Mouse (Mus musculus): ENCODE measurements around the gene Pbld1. TPM values are rescaled to one million over a fixed set of nuclear protein-coding genes. Genes with fewer than 3 reads are reported as not detected.
A peak's percentile ranks its signal among the peaks of the same experiment; 100 is the strongest.

The Pbld1 gene
- polyA plus RNA-seq, 1 experiment from 2014 or later: 0.58 TPM

DNA sequence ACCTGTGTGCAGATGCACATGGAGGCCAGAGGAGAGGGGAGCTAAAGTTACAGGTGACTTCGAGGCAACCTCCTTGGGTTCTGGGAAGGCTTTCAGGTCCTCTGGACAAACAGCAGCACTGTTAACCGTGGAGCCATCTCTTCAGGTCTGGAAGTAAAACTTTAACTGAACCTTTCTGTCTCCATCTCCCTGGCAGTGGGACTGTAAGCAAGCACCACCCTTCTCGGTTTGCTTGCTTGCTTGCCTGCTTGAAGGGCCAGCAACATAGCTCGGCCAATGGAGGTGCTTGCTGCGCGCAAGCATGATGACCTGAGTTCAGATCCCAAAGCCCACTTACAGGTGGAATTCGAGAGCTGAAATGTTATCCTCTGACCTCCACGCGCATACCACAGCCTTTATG is 4.6 kb downstream of the Pbld1 start:
- Histone ChIP-seq H3K4me3 (replicated peaks; ENCODE audit: low read depth, low read length) (no peak overlapping the region), H3K27ac (replicated peaks; ENCODE audit: low read depth, low read length) (no peak overlapping the region), H3K9ac (replicated peaks; ENCODE audit: low read length) (no peak overlapping the region), H3K27me3 (ENCODE audit: control insufficient read depth, insufficient read depth, low read length) (no peaks in the 10 kb centered on the region), H3K36me3 (ENCODE audit: control insufficient read depth, insufficient read depth, low read length) (no peaks in the 10 kb centered on the region), H3K4me2 (ENCODE audit: low read length) (no peak overlapping the region), H3K4me1 (ENCODE audit: control insufficient read depth, insufficient read depth, low read length) (no peaks in the 10 kb centered on the region), H3K9me3 (ENCODE audit: control insufficient read depth, low read length) (no peaks in the 10 kb centered on the region)
- ATAC-seq (ENCODE audit: low FRiP score, low TSS enrichment): no peak
- 85% methylated on average over 9 of the region's 9 CpGs for WGBS
- DNase-seq: no peak

DNA sequence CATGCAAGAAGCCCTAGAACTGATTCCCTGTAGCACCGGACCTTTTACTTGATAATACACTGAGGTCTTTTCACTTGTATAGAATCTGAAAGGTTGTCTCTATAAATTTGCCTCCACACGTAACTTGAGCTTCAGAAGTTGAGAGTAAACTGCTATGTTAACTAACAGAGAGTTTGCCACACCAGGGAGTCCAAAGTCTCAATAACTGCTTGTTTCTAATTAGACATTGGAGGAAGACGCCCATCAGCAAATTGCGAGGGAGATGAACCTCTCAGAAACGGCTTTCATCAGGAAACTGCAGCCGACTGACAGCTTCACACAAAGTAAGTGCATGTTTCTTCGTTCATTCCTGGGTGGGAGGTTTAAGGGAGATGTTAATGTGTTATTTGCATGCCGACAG is 5.6 kb downstream of the Pbld1 start:
- no peak overlapping the region for H3K27ac ChIP-seq (replicated peaks; ENCODE audit: low read depth, low read length)
- no peak for DNase-seq
- ATAC-seq (ENCODE audit: low FRiP score, low TSS enrichment): no peak
- H3K4me1 ChIP-seq (ENCODE audit: control insufficient read depth, insufficient read depth, low read length): no peaks in the 10 kb centered on the region
- H3K36me3 ChIP-seq (ENCODE audit: control insufficient read depth, insufficient read depth, low read length): no peaks in the 10 kb centered on the region
- 59% methylated on average over 8 of the region's 8 CpGs for WGBS
- no peak overlapping the region for H3K4me3 ChIP-seq (replicated peaks; ENCODE audit: low read depth, low read length)
- no peaks in the 10 kb centered on the region for H3K27me3 ChIP-seq (ENCODE audit: control insufficient read depth, insufficient read depth, low read length)
- no peak overlapping the region for H3K9ac ChIP-seq (replicated peaks; ENCODE audit: low read length)
- no peak overlapping the region for H3K4me2 ChIP-seq (ENCODE audit: low read length)
- H3K9me3 ChIP-seq (ENCODE audit: control insufficient read depth, low read length): no peaks in the 10 kb centered on the region

DNA sequence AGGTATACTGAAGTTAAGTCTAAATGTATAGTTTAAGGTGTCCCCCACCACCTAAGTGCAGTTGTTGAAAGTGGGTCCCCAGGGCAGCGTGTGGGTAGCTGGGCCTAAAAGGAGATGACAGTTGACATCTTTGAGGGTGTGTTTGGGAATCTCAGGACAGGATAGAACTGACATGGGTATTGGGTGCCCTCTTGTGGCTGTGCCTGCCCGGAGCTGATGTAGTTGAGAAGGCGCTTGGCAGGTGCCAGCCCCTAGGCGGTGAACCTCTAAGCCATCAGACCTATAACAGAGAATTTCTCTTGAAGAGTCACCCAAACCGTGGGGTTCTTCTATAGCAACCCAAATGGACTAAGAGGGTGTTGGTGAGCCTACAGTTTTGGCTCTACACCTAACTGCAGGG is 6.0 kb downstream of the Pbld1 start:
- no peak overlapping the region for H3K27ac ChIP-seq (replicated peaks; ENCODE audit: low read depth, low read length)
- H3K4me3 ChIP-seq (replicated peaks; ENCODE audit: low read depth, low read length): no peak overlapping the region
- 3% methylated on average over 5 of the region's 5 CpGs for WGBS
- H3K4me1 ChIP-seq (ENCODE audit: control insufficient read depth, insufficient read depth, low read length): no peaks in the 10 kb centered on the region
- ATAC-seq (ENCODE audit: low FRiP score, low TSS enrichment) (peak; percentile 78), DNase-seq (peak; percentile 91)
- H3K9me3 ChIP-seq (ENCODE audit: control insufficient read depth, low read length): no peaks in the 10 kb centered on the region
- no peaks in the 10 kb centered on the region for H3K27me3 ChIP-seq (ENCODE audit: control insufficient read depth, insufficient read depth, low read length)
- no peaks in the 10 kb centered on the region for H3K36me3 ChIP-seq (ENCODE audit: control insufficient read depth, insufficient read depth, low read length)
- no peak overlapping the region for H3K4me2 ChIP-seq (ENCODE audit: low read length)
- no peak overlapping the region for H3K9ac ChIP-seq (replicated peaks; ENCODE audit: low read length)

GRCm38 (mm10) chr10:63086304-63086703 is 26.3 kb downstream of the Pbld1 start:
- WGBS: 87% methylated on average over 10 of the region's 10 CpGs
- ATAC-seq (ENCODE audit: low FRiP score, low TSS enrichment) (no peak), DNase-seq (no peak)
- H3K27me3 ChIP-seq (ENCODE audit: control insufficient read depth, insufficient read depth, low read length): no peaks in the 10 kb centered on the region
- H3K4me1 ChIP-seq (ENCODE audit: control insufficient read depth, insufficient read depth, low read length): peaks cover 17% of the 10 kb centered on the region; the same call in 1 of the 2 replicates
- H3K27ac ChIP-seq (replicated peaks; ENCODE audit: low read depth, low read length): no peak overlapping the region
- no peak overlapping the region for H3K4me2 ChIP-seq (ENCODE audit: low read length)
- H3K9ac ChIP-seq (replicated peaks; ENCODE audit: low read length): no peak overlapping the region
- no peak overlapping the region for H3K4me3 ChIP-seq (replicated peaks; ENCODE audit: low read depth, low read length)
- H3K9me3 ChIP-seq (ENCODE audit: control insufficient read depth, low read length): no peaks in the 10 kb centered on the region
- no peaks in the 10 kb centered on the region for H3K36me3 ChIP-seq (ENCODE audit: control insufficient read depth, insufficient read depth, low read length)

- no peak; the same call in 1 of the 2 replicates for ATAC-seq (ENCODE audit: low FRiP score, low TSS enrichment)
- Histone ChIP-seq H3K9me3 (ENCODE audit: control insufficient read depth, low read length) (no peaks in the 10 kb centered on the region), H3K4me3 (replicated peaks; ENCODE audit: low read depth, low read length) (peak overlapping the region; percentile 22; the same call in 1 of the 2 replicates), H3K4me1 (ENCODE audit: control insufficient read depth, insufficient read depth, low read length) (peaks cover 17% of the 10 kb centered on the region; the same call in 1 of the 2 replicates), H3K9ac (replicated peaks; ENCODE audit: low read length) (peak overlapping the region; percentile 42; the same call in 1 of the 2 replicates), H3K27me3 (ENCODE audit: control insufficient read depth, insufficient read depth, low read length) (no peaks in the 10 kb centered on the region), H3K36me3 (ENCODE audit: control insufficient read depth, insufficient read depth, low read length) (no peaks in the 10 kb centered on the region), H3K27ac (replicated peaks; ENCODE audit: low read depth, low read length) (0 out of 2 replicates have a peak overlapping the region, but pooled peaks have one; percentile 26), H3K4me2 (ENCODE audit: low read length) (peak overlapping the region; percentile 58)
- WGBS: 17% methylated on average over 8 of the region's 8 CpGs
- peak; percentile 41 for DNase-seq
Observed at GRCm38 (mm10) chr10:63089103-63089757, 29.3 kb downstream of the Pbld1 start.

- DNase-seq: peak; percentile 44
- ATAC-seq (ENCODE audit: low FRiP score, low TSS enrichment): no peak
- Histone ChIP-seq H3K4me1 (ENCODE audit: control insufficient read depth, insufficient read depth, low read length) (peaks cover 17% of the 10 kb centered on the region; the same call in 1 of the 2 replicates), H3K27ac (replicated peaks; ENCODE audit: low read depth, low read length) (0 out of 2 replicates have a peak overlapping the region, but pooled peaks have one; percentile 20), H3K4me3 (replicated peaks; ENCODE audit: low read depth, low read length) (peak overlapping the region; percentile 22), H3K9ac (replicated peaks; ENCODE audit: low read length) (peak overlapping the region; percentile 42; the same call in 1 of the 2 replicates), H3K4me2 (ENCODE audit: low read length) (peak overlapping the region; percentile 58), H3K27me3 (ENCODE audit: control insufficient read depth, insufficient read depth, low read length) (no peaks in the 10 kb centered on the region), H3K36me3 (ENCODE audit: control insufficient read depth, insufficient read depth, low read length) (no peaks in the 10 kb centered on the region), H3K9me3 (ENCODE audit: control insufficient read depth, low read length) (no peaks in the 10 kb centered on the region)
- 3% methylated on average over 26 of the region's 26 CpGs for WGBS
Observed at GRCm38 (mm10) chr10:63089758-63090571, 30.0 kb downstream of the Pbld1 start.

DNA sequence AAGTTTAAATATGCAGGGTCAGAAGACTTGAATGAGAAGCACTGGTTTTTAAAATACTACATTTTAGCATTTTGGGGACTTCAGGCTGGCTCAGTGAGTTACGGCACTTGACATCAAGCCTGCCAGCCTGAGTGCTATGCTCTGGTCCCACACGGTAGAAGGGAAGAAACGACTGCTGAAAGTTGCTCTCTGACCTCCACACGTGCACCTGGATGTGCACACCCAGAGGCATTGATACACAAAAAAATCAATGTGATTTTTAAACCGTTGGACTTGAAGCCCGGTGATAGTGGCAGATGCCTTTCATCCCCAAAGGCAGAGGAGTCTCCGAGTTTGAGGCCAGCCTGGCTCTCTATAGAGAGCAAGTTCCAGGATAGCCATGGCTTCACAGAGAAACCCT is 32.0 kb downstream of the Pbld1 start:
- 73% methylated on average over 7 of the region's 7 CpGs for WGBS

GRCm38 (mm10) chr10:63092616-63093550 is 32.9 kb downstream of the Pbld1 start:
- Histone ChIP-seq H3K4me1 (ENCODE audit: control insufficient read depth, insufficient read depth, low read length) (peaks cover 17% of the 10 kb centered on the region; the same call in 1 of the 2 replicates), H3K9me3 (ENCODE audit: control insufficient read depth, low read length) (no peaks in the 10 kb centered on the region), H3K4me2 (ENCODE audit: low read length) (no peak overlapping the region), H3K4me3 (replicated peaks; ENCODE audit: low read depth, low read length) (no peak overlapping the region), H3K9ac (replicated peaks; ENCODE audit: low read length) (no peak overlapping the region), H3K36me3 (ENCODE audit: control insufficient read depth, insufficient read depth, low read length) (no peaks in the 10 kb centered on the region), H3K27ac (replicated peaks; ENCODE audit: low read depth, low read length) (no peak overlapping the region), H3K27me3 (ENCODE audit: control insufficient read depth, insufficient read depth, low read length) (no peaks in the 10 kb centered on the region)
- DNase-seq (no peak), ATAC-seq (ENCODE audit: low FRiP score, low TSS enrichment) (no peak)
- 72% methylated on average over 10 of the region's 10 CpGs for WGBS

More for the DNA sequence above, 32.0 kb downstream of the Pbld1 start:
- Histone ChIP-seq H3K9me3 (ENCODE audit: control insufficient read depth, low read length) (no peaks in the 10 kb centered on the region), H3K4me3 (replicated peaks; ENCODE audit: low read depth, low read length) (no peak overlapping the region), H3K4me2 (ENCODE audit: low read length) (no peak overlapping the region), H3K36me3 (ENCODE audit: control insufficient read depth, insufficient read depth, low read length) (no peaks in the 10 kb centered on the region), H3K9ac (replicated peaks; ENCODE audit: low read length) (no peak overlapping the region), H3K4me1 (ENCODE audit: control insufficient read depth, insufficient read depth, low read length) (peaks cover 17% of the 10 kb centered on the region; the same call in 1 of the 2 replicates), H3K27me3 (ENCODE audit: control insufficient read depth, insufficient read depth, low read length) (no peaks in the 10 kb centered on the region), H3K27ac (replicated peaks; ENCODE audit: low read depth, low read length) (no peak overlapping the region)
- DNase-seq (no peak), ATAC-seq (ENCODE audit: low FRiP score, low TSS enrichment) (no peak)
